Mouse (Mus musculus): ENCODE data around the gene Fkrp. TPM values are rescaled to one million over a fixed set of nuclear protein-coding genes. Genes with fewer than 3 reads are reported as not detected.

The Fkrp gene
- total RNA-seq, 2 experiments from 2014 or later, result 49.1 to 53.1 TPM

Other genes starting within 250 kb of the Fkrp start
- 10 to 100 TPM; 31.8 to 33.9 TPM for gene Arhgap35, start 201.7 kb downstream of the Fkrp start, total RNA-seq (2021)
- not detected for gene Ceacam15, start 141.0 kb downstream of the Fkrp start, total RNA-seq (2021)
- not detected for gene Ceacam9, start 94.8 kb downstream of the Fkrp start, total RNA-seq (2021)
- 10 to 100 TPM; 66.9 to 78.5 TPM for gene Ap2s1, start 78.3 kb downstream of the Fkrp start, total RNA-seq (2021)
- gene Slc1a5, start 35.4 kb downstream of the Fkrp start, total RNA-seq (2021), result 10 to 100 TPM; 13.0 to 26.3 TPM
- gene Strn4, start 843 bp downstream of the Fkrp start, total RNA-seq (2021), result 10 to 100 TPM; 50.3 to 60.0 TPM
- 10 to 100 TPM; 19.7 to 22.2 TPM for gene Prkd2, start 26.2 kb upstream of the Fkrp start, total RNA-seq (2021)
- 1 to 10 TPM; 8.7 to 9.4 TPM for gene Dact3, start 58.6 kb upstream of the Fkrp start, total RNA-seq (2021)
- gene Gng8, start 75.1 kb upstream of the Fkrp start, total RNA-seq (2021), result under 1 TPM in 1 of 2 experiments, not detected in 1; 0.47 TPM
- gene Ptgir, start 89.8 kb upstream of the Fkrp start, total RNA-seq (2021), result 1 to 10 TPM; 1.5 TPM
- 100 to 1,000 TPM; 166 to 200 TPM for gene Calm3, start 107.4 kb upstream of the Fkrp start, total RNA-seq (2021)
- gene Pnmal2, start 128.0 kb upstream of the Fkrp start, total RNA-seq (2021), result 1 to 10 TPM; 3.7 to 4.0 TPM
- not detected for gene Pnmal1, start 142.9 kb upstream of the Fkrp start, total RNA-seq (2021)
- under 1 TPM in 1 of 2 experiments, not detected in 1; 0.08 TPM for gene Gm42372, start 166.4 kb upstream of the Fkrp start, total RNA-seq (2021)
- gene Ccdc8, start 176.0 kb upstream of the Fkrp start, total RNA-seq (2021), result 1 to 10 TPM; 3.8 to 4.5 TPM
- 10 to 100 TPM; 98.8 to 98.9 TPM for gene Ppp5c, start 211.2 kb upstream of the Fkrp start, total RNA-seq (2021)
- gene Hif3a, start 245.7 kb upstream of the Fkrp start, total RNA-seq (2021), result 1 to 10 TPM; 1.9 to 4.1 TPM

All from heart, adult 18-20 months (tissue).